Mouse (Mus musculus): ENCODE measurements around the gene Camk2d.
A peak's percentile ranks its signal among the peaks of the same experiment; 100 is the strongest.

Gene Camk2d

GRCm38 (mm10) chr3:126643071-126644010 is 47.2 kb downstream of the Camk2d start:
- peak; percentile 53; the same call in 1 of the 2 replicates for ATAC-seq (ENCODE audit: insufficient number of reproducible peaks, low FRiP score, low TSS enrichment)

- ATAC-seq (ENCODE audit: insufficient number of reproducible peaks, low FRiP score, low TSS enrichment), result no peak
These were observed 54.2 kb downstream of the Camk2d start for GRCm38 (mm10) chr3:126650332-126650731.

GRCm38 (mm10) chr3:126650747-126651146 is 54.6 kb downstream of the Camk2d start:
- no peak for ATAC-seq (ENCODE audit: insufficient number of reproducible peaks, low FRiP score, low TSS enrichment)

GRCm38 (mm10) chr3:126652361-126652760 is 56.3 kb downstream of the Camk2d start:
- no peak for ATAC-seq (ENCODE audit: insufficient number of reproducible peaks, low FRiP score, low TSS enrichment)

- no peak for ATAC-seq (ENCODE audit: insufficient number of reproducible peaks, low FRiP score, low TSS enrichment)
These were observed 57.0 kb downstream of the Camk2d start for GRCm38 (mm10) chr3:126653118-126653517.

GRCm38 (mm10) chr3:126656173-126656572 is 60.1 kb downstream of the Camk2d start:
- ATAC-seq (ENCODE audit: insufficient number of reproducible peaks, low FRiP score, low TSS enrichment), result no peak

GRCm38 (mm10) chr3:126657895-126658294 is 61.8 kb downstream of the Camk2d start:
- ATAC-seq (ENCODE audit: insufficient number of reproducible peaks, low FRiP score, low TSS enrichment), result no peak

- peak; percentile 66 for ATAC-seq (ENCODE audit: insufficient number of reproducible peaks, low FRiP score, low TSS enrichment)
These were observed 62.7 kb downstream of the Camk2d start for GRCm38 (mm10) chr3:126658791-126659190.

GRCm38 (mm10) chr3:126659235-126659634 is 63.1 kb downstream of the Camk2d start:
- no peak for ATAC-seq (ENCODE audit: insufficient number of reproducible peaks, low FRiP score, low TSS enrichment)

GRCm38 (mm10) chr3:126659832-126660564 is 63.9 kb downstream of the Camk2d start:
- ATAC-seq (ENCODE audit: insufficient number of reproducible peaks, low FRiP score, low TSS enrichment), result no peak

GRCm38 (mm10) chr3:126660575-126660974 is 64.5 kb downstream of the Camk2d start:
- no peak for ATAC-seq (ENCODE audit: insufficient number of reproducible peaks, low FRiP score, low TSS enrichment)

GRCm38 (mm10) chr3:126660986-126661385 is 64.9 kb downstream of the Camk2d start:
- no peak for ATAC-seq (ENCODE audit: insufficient number of reproducible peaks, low FRiP score, low TSS enrichment)

- ATAC-seq (ENCODE audit: insufficient number of reproducible peaks, low FRiP score, low TSS enrichment), result no peak
These were observed 65.8 kb downstream of the Camk2d start for GRCm38 (mm10) chr3:126661920-126662319.

- no peak for ATAC-seq (ENCODE audit: insufficient number of reproducible peaks, low FRiP score, low TSS enrichment)
These were observed 67.3 kb downstream of the Camk2d start for GRCm38 (mm10) chr3:126663436-126663835.

GRCm38 (mm10) chr3:126665866-126666265 is 69.8 kb downstream of the Camk2d start:
- no peak for ATAC-seq (ENCODE audit: insufficient number of reproducible peaks, low FRiP score, low TSS enrichment)

- no peak for ATAC-seq (ENCODE audit: insufficient number of reproducible peaks, low FRiP score, low TSS enrichment)
These were observed 70.9 kb downstream of the Camk2d start for GRCm38 (mm10) chr3:126667019-126667418.

GRCm38 (mm10) chr3:126667451-126667850 is 71.3 kb downstream of the Camk2d start:
- peak; percentile 34; the same call in 1 of the 2 replicates for ATAC-seq (ENCODE audit: insufficient number of reproducible peaks, low FRiP score, low TSS enrichment)

- 0 out of 2 replicates have a peak, but pooled peaks have one; percentile 17 for ATAC-seq (ENCODE audit: insufficient number of reproducible peaks, low FRiP score, low TSS enrichment)
These were observed 72.0 kb downstream of the Camk2d start for GRCm38 (mm10) chr3:126668123-126668522.

GRCm38 (mm10) chr3:126668692-126669091 is 72.6 kb downstream of the Camk2d start:
- peak; percentile 49 for ATAC-seq (ENCODE audit: insufficient number of reproducible peaks, low FRiP score, low TSS enrichment)

GRCm38 (mm10) chr3:126670413-126670812 is 74.3 kb downstream of the Camk2d start:
- no peak for ATAC-seq (ENCODE audit: insufficient number of reproducible peaks, low FRiP score, low TSS enrichment)

- no peak for ATAC-seq (ENCODE audit: insufficient number of reproducible peaks, low FRiP score, low TSS enrichment)
These were observed 75.2 kb downstream of the Camk2d start for GRCm38 (mm10) chr3:126671292-126671691.

All from cerebellum, adult (tissue).